Comparison of ENCODE assay signal across 28 mouse cellular contexts in genomic region chr2:79920438-79920837, GRCm38 (mm10).
DNase-seq lines count a peak whose midpoint lies in the region; ATAC-seq and TF ChIP-seq lines count a peak whose summit lies in the region.
"Had no signal": no experiment of that assay in that cellular context is flagged by ENCODE, and none has a peak within 500 bp of the region (broad histone marks: within the 10 kb centered on the region; RNA-seq: fewer than 3 reads in every experiment).

No protein-coding gene starts in this region.

- H3K4me2 ChIP-seq in intestine, embryonic 16.5 days (ENCODE audit: low read depth, low read length) = no peak overlapping the region
- no peak overlapping the region for H3K4me2 ChIP-seq in intestine, embryonic 15.5 days (replicated peaks)
- H3K4me2 ChIP-seq in kidney, postnatal 0 days (ENCODE audit: low read length) = no peak overlapping the region
- H3K4me2 ChIP-seq: embryonic facial prominence, embryonic 12.5 days; embryonic facial prominence, embryonic 15.5 days; heart, embryonic 12.5 days; heart, embryonic 15.5 days; hindbrain, embryonic 14.5 days had no signal

- peak; percentile 53; the same call in 1 of the 2 replicates for ATAC-seq in intestine, embryonic 16.5 days
- ATAC-seq in intestine, embryonic 15.5 days = no peak
- no peak for ATAC-seq in kidney, postnatal 0 days (replicated peaks; ENCODE audit: low FRiP score, low read depth)
- ATAC-seq: activated CD4-positive, CD25-positive, alpha-beta regulatory T cell, adult 4 months; forebrain, embryonic 14.5 days; hindbrain, postnatal 0 days had no signal

- no peak for TF ChIP-seq CTCF in kidney, postnatal 0 days (IDR thresholded peaks at IDR 0.05; ENCODE audit: low read depth)

- H3K27ac ChIP-seq in intestine, embryonic 16.5 days (ENCODE audit: low read length) = peak overlapping the region; percentile 24; the same call in 1 of the 2 replicates
- no peak overlapping the region for H3K27ac ChIP-seq in intestine, embryonic 15.5 days
- no peak overlapping the region for H3K27ac ChIP-seq in kidney, postnatal 0 days
- H3K27ac ChIP-seq: embryonic facial prominence, embryonic 12.5 days; embryonic facial prominence, embryonic 15.5 days; gastrocnemius, adult 2 months; heart, embryonic 15.5 days; hindbrain, embryonic 14.5 days; hindbrain, postnatal 0 days had no signal

- no peak overlapping the region for H3K9ac ChIP-seq in intestine, embryonic 16.5 days (ENCODE audit: low read depth, low read length)
- no peak overlapping the region for H3K9ac ChIP-seq in intestine, embryonic 15.5 days
- no peak overlapping the region for H3K9ac ChIP-seq in kidney, postnatal 0 days (ENCODE audit: low read depth, low read length)
- H3K9ac ChIP-seq: embryonic facial prominence, embryonic 12.5 days; embryonic facial prominence, embryonic 15.5 days; forebrain, postnatal 0 days; heart, embryonic 12.5 days; heart, embryonic 15.5 days; hindbrain, embryonic 14.5 days had no signal

- peak; percentile 3 for DNase-seq in embryo, embryonic 10.5 days (ENCODE audit: low spot score)
- no peak for DNase-seq in embryo, embryonic 9.5 days (ENCODE audit: extremely low spot score)
- DNase-seq in kidney, postnatal 0 days (ENCODE audit: low spot score) = peak; percentile 38
- no peak for DNase-seq in kidney, postnatal 25 days
- peak; percentile 38 for DNase-seq in forelimb bud, embryonic 11.5 days (ENCODE audit: low read depth, low spot score)
- DNase-seq in gastrocnemius, postnatal 10 days = no peak
- DNase-seq: adrenal gland, adult 8-10 months; adrenal gland, postnatal 25 days; cerebellum, adult 11-12 months; cerebellum, adult 8-10 months; cerebellum, postnatal 10 days; cerebellum, postnatal 36 days; forebrain, postnatal 0 days; gastrocnemius, adult 2 months; gastrocnemius, postnatal 25 days; heart, adult 18-20 months; heart, postnatal 10 days; heart, postnatal 4 days had no signal

- H3K4me3 ChIP-seq in intestine, embryonic 16.5 days (ENCODE audit: low read length) = no peak overlapping the region
- no peak overlapping the region for H3K4me3 ChIP-seq in intestine, embryonic 15.5 days (replicated peaks)
- H3K4me3 ChIP-seq in kidney, postnatal 0 days (replicated peaks; ENCODE audit: low read depth, low read length) = no peak overlapping the region
- H3K4me3 ChIP-seq: embryonic facial prominence, embryonic 12.5 days; embryonic facial prominence, embryonic 15.5 days; gastrocnemius, adult 2 months; heart, embryonic 12.5 days; heart, embryonic 15.5 days had no signal

- H3K4me1 ChIP-seq in intestine, embryonic 16.5 days (ENCODE audit: control insufficient read depth, insufficient read depth, low read length) = no peaks in the 10 kb centered on the region
- H3K4me1 ChIP-seq in intestine, embryonic 15.5 days (replicated peaks) = no peaks in the 10 kb centered on the region
- H3K4me1 ChIP-seq in kidney, postnatal 0 days (replicated peaks; ENCODE audit: insufficient read depth, low read length) = no peaks in the 10 kb centered on the region; the same call in 1 of the 2 replicates
- H3K4me1 ChIP-seq: embryonic facial prominence, embryonic 12.5 days; embryonic facial prominence, embryonic 15.5 days; heart, embryonic 12.5 days; heart, embryonic 15.5 days had no signal

- H3K36me3 ChIP-seq in intestine, embryonic 16.5 days (ENCODE audit: control insufficient read depth, insufficient read depth, low read length) = no peaks in the 10 kb centered on the region
- H3K36me3 ChIP-seq in intestine, embryonic 15.5 days = no peaks in the 10 kb centered on the region
- H3K36me3 ChIP-seq in kidney, postnatal 0 days (ENCODE audit: insufficient read depth, low read length) = no peaks in the 10 kb centered on the region
- H3K36me3 ChIP-seq: embryonic facial prominence, embryonic 12.5 days; embryonic facial prominence, embryonic 15.5 days; heart, embryonic 12.5 days; heart, embryonic 15.5 days had no signal

- H3K9me3 ChIP-seq in intestine, embryonic 16.5 days (ENCODE audit: control insufficient read depth, low read length) = no peaks in the 10 kb centered on the region
- no peaks in the 10 kb centered on the region for H3K9me3 ChIP-seq in intestine, embryonic 15.5 days
- H3K9me3 ChIP-seq in kidney, postnatal 0 days (replicated peaks; ENCODE audit: low read length) = no peaks in the 10 kb centered on the region
- H3K9me3 ChIP-seq: embryonic facial prominence, embryonic 12.5 days; embryonic facial prominence, embryonic 15.5 days; heart, embryonic 12.5 days; heart, embryonic 15.5 days had no signal

- WGBS in intestine, embryonic 16.5 days = 42% methylated on average over 4 of the region's 4 CpGs
- 37% methylated on average over 4 of the region's 4 CpGs for WGBS in intestine, embryonic 15.5 days
- WGBS in kidney, postnatal 0 days = 21% methylated on average over 4 of the region's 4 CpGs

- no peaks in the 10 kb centered on the region for H3K27me3 ChIP-seq in intestine, embryonic 16.5 days (replicated peaks; ENCODE audit: control insufficient read depth, insufficient read depth, low read length)
- H3K27me3 ChIP-seq in intestine, embryonic 15.5 days (replicated peaks) = no peaks in the 10 kb centered on the region
- H3K27me3 ChIP-seq in kidney, postnatal 0 days (ENCODE audit: insufficient read depth, low read length) = no peaks in the 10 kb centered on the region
- H3K27me3 ChIP-seq: embryonic facial prominence, embryonic 12.5 days; embryonic facial prominence, embryonic 15.5 days; heart, embryonic 12.5 days; heart, embryonic 15.5 days had no signal

Comparison
In these comparisons a context has a peak if more than half of its experiments do, and no peak if none do; other contexts are left out.
1. DNase-seq: peak in embryo, embryonic 10.5 days (single experiment), kidney, postnatal 0 days (single experiment) and forelimb bud, embryonic 11.5 days (single experiment); none in embryo, embryonic 9.5 days (single experiment), kidney, postnatal 25 days (0 of 2) and gastrocnemius, postnatal 10 days (single experiment).